Mouse (Mus musculus): Measurements from ENCODE around the gene Rnf186. TPM values are rescaled to one million over a fixed set of nuclear protein-coding genes. Genes with fewer than 3 reads are reported as not detected.

Gene Rnf186
- not detected in 2 replicates for total RNA-seq (2017)

GRCm38 (mm10) chr4:138966866-138967265 lies at the start of gene Rnf186:
Gene Rnf186, plus strand, starts transcription at chr4:138967112.
- no peak for ATAC-seq (ENCODE audit: extremely low read depth, insufficient number of reproducible peaks, low FRiP score, poor library complexity, severe bottlenecking)

GRCm38 (mm10) chr4:138917282-138917681 lies 49.6 kb upstream of the Rnf186 start:
- no peak for ATAC-seq (ENCODE audit: extremely low read depth, insufficient number of reproducible peaks, low FRiP score, poor library complexity, severe bottlenecking)

GRCm38 (mm10) chr4:138921254-138922130 lies 45.4 kb upstream of the Rnf186 start:
- ATAC-seq (ENCODE audit: extremely low read depth, insufficient number of reproducible peaks, low FRiP score, poor library complexity, severe bottlenecking) = no peak

DNA sequence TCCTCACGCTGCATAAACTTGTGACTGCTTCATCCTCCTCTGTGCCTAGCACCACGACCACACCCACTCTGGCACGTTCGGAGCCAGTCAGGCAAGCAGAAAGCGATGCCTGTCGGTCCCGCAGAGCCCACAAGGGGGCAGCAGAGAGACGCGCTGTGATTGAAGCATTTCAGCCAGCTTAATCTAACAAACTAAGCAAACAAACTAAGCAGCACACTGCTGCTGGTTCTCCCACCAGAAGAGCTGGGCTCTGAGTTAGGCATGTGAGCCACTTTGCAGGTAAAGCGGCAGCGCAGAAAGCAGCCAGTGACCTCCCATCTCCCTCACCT lies 44.8 kb upstream of the Rnf186 start:
- peak; percentile 96 for ATAC-seq (ENCODE audit: extremely low read depth, insufficient number of reproducible peaks, low FRiP score, poor library complexity, severe bottlenecking)

DNA sequence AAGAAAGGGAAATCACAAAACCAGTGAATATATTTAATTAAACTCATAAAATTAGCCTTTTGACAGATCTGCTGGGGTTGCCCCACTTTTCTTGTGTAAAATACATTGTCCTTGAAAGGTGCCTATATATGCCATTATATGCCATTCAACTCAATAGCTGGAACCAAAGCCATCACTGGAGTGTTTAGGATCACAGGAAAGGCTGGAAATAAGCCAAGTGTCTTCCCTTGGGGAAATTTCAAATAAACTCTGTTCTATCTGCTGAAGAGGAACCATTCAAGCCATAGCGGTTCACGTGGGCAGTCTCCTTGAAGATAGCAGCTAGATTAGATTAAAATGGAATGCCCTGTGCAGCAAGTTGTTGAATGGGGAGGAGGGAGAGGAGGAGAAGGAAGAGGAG lies 41.4 kb upstream of the Rnf186 start:
- ATAC-seq (ENCODE audit: extremely low read depth, insufficient number of reproducible peaks, low FRiP score, poor library complexity, severe bottlenecking) = no peak

- ATAC-seq (ENCODE audit: extremely low read depth, insufficient number of reproducible peaks, low FRiP score, poor library complexity, severe bottlenecking) = no peak
These were observed 33.0 kb upstream of the Rnf186 start for GRCm38 (mm10) chr4:138933862-138934261.

- ATAC-seq (ENCODE audit: extremely low read depth, insufficient number of reproducible peaks, low FRiP score, poor library complexity, severe bottlenecking) = no peak
These were observed 32.3 kb upstream of the Rnf186 start for GRCm38 (mm10) chr4:138934456-138935145.

DNA sequence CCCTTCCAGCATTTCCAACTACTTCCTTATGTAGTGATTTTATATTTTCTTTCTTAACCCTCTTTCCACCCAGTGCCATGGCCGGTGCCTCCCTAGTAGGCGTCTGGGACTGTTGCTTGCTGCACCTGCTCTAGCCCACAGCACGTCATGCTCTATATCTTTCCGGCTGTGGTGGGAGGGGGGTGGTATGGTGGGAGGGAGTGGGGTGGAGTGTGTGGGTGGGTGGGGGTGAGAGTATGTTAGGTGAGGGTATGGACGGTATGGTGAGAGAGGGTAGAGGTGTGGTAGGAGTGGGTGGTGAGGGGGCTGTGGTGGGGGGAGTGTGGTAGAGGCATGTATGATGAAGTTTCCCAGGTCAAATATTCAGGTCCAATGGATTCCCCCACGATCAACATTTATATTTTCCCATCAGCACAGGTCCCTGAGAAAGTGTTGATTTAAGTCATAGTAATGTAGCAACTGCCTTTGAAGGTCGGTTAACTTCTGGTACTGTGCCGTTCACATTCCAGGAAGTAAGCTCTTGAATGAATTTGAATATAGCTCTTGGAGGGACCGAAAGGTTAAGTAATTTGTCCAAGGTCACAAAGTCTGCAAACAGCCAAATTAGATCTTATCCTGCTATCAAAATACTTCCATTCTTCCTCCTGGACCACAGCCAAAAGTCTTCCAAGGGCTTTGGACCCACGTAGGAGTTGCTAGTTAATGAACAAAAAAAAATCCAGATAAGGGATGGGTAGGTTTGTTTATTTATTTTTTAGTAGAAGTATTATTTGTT lies 28.2 kb upstream of the Rnf186 start:
- ATAC-seq (ENCODE audit: extremely low read depth, insufficient number of reproducible peaks, low FRiP score, poor library complexity, severe bottlenecking) = peak; percentile 14; the same call in 1 of the 2 replicates

DNA sequence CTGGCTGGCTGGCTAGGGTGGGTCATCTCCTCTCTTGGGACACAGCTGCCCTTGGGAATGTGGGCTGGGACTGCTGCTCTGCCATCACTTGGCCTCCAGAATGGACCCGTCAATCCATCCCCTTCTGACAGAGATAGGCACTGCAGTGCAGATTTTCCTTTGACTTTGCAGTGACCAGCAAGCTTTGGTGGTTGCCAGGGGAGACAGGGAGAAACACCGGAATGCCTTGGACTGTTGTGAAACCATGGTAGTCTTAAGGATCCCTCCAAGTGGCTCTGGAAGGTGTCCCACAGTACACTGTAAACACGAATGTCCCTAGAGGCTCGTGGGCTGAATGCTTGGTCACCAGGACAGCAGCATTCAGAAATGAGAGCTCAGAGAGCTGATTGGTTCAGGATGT lies 27.4 kb upstream of the Rnf186 start:
- ATAC-seq (ENCODE audit: extremely low read depth, insufficient number of reproducible peaks, low FRiP score, poor library complexity, severe bottlenecking) = no peak

DNA sequence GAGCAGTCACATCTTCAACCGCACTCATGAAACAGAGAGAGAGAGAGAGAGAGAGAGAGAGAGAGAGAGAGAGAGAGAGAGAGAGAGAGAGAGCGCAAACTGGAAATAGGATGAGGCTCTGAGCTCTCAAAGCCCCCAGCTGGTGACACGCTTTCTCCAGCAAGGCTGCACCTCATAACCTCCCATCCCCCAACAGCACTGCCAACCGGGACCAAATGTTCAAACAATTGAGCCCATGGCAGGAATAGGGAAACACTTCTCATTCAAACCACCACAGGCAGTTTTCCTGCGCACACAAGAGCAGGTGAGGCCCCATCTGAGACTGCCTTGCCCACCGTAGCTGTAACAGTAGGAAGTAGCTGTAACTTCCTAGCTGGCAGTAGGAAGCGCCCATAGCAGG lies 25.5 kb upstream of the Rnf186 start:
- no peak for ATAC-seq (ENCODE audit: extremely low read depth, insufficient number of reproducible peaks, low FRiP score, poor library complexity, severe bottlenecking)

GRCm38 (mm10) chr4:138941966-138942365 lies 24.9 kb upstream of the Rnf186 start:
- ATAC-seq (ENCODE audit: extremely low read depth, insufficient number of reproducible peaks, low FRiP score, poor library complexity, severe bottlenecking) = no peak

- ATAC-seq (ENCODE audit: extremely low read depth, insufficient number of reproducible peaks, low FRiP score, poor library complexity, severe bottlenecking) = peak; percentile 98
These were observed 23.2 kb upstream of the Rnf186 start for GRCm38 (mm10) chr4:138943730-138944129.

DNA sequence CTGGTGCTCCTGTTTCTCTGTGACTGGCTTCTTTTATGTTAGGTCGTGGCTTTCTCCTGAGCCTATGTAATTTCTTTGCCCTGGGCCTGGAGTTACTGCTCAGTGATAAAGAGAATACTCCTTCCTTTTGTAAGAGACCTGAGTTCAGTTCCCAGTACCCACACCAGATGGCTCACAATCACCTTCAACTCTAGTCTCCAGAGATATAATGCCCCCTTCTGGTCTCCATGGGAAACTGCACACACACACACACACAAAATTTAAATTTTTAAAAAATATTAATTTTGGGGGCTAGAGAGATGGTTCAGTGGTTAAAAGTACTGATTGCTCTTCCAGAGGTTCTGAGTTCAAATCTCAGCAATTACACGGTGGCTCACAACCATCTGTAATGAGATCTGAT lies 18.7 kb upstream of the Rnf186 start:
- ATAC-seq (ENCODE audit: extremely low read depth, insufficient number of reproducible peaks, low FRiP score, poor library complexity, severe bottlenecking) = no peak

GRCm38 (mm10) chr4:138958612-138959011 lies 8.3 kb upstream of the Rnf186 start:
- ATAC-seq (ENCODE audit: extremely low read depth, insufficient number of reproducible peaks, low FRiP score, poor library complexity, severe bottlenecking) = no peak

DNA sequence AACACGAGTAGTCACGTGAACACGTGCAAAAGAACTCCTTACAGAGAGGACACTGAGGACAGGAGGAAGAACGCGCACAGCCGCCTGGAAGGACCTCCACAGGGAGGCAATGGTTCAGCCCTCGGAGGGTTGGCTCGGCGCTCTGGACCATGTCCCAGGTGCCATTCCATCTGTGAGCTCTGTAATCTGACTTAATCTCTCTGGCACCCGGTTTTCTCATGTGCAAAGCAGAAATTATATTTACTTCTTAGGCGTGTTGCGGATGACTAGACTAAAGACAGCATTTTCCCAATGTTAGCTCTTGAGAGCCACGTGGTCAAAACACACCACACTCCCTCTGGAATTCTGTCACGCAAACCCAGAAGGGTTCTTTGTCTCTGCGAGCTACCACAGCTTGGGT lies 7.8 kb upstream of the Rnf186 start:
- ATAC-seq (ENCODE audit: extremely low read depth, insufficient number of reproducible peaks, low FRiP score, poor library complexity, severe bottlenecking) = no peak

GRCm38 (mm10) chr4:138959926-138960325 lies 7.0 kb upstream of the Rnf186 start:
- no peak for ATAC-seq (ENCODE audit: extremely low read depth, insufficient number of reproducible peaks, low FRiP score, poor library complexity, severe bottlenecking)

DNA sequence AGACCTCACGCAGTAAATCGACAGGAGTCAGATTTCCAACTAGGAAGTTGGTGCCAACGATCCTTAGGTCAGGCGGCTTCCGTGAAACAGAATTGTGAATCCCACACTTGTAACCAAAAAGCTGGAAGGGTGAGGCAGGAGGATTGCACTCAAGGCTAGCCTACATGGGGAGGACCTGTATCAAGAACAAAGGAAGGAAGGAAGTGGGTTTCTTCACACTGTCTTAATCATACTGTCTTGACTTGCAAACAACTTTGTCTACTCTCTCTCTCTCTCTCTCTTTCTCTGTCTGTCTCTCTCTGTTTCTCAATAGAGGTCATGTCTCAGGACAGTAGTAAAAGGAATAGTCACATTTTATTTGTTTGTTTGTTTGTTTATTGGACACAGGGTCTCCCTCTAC lies 4.2 kb upstream of the Rnf186 start:
- ATAC-seq (ENCODE audit: extremely low read depth, insufficient number of reproducible peaks, low FRiP score, poor library complexity, severe bottlenecking) = no peak

GRCm38 (mm10) chr4:138965871-138966270 lies 1.0 kb upstream of the Rnf186 start:
- ATAC-seq (ENCODE audit: extremely low read depth, insufficient number of reproducible peaks, low FRiP score, poor library complexity, severe bottlenecking) = no peak

DNA sequence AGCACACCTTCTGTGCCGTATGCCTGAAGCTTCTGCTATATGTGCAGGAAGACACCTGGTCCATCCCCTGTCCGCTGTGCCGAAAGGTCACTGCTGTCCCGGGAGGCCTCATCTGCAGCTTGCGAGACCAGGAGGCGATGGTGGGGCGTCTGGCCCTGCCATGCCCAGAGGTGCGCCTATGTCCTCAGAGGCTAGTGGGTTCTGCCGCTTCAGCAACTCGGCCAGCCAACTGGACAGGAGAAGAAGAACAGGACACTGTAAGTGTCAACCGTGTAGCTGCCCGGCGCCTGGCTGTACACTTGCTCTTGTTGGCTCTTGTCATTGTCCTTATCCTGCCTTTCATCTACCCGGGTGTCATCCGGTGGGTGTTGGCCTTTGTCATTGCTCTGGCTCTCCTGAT lies 573 bp downstream of the Rnf186 start:
- no peak for ATAC-seq (ENCODE audit: extremely low read depth, insufficient number of reproducible peaks, low FRiP score, poor library complexity, severe bottlenecking)
